ENCODE assay signal across 8 mouse cellular contexts in genomic region chr14:74948014-74948396, GRCm38 (mm10). TPM values are rescaled to one million over a fixed set of nuclear protein-coding genes. Genes with fewer than 3 reads are reported as not detected.
DNase-seq lines count a peak whose midpoint lies in the region; ATAC-seq and TF ChIP-seq lines count a peak whose summit lies in the region.

No protein-coding gene starts in this region.

- no peak for DNase-seq in heart, postnatal 14 days
- no peak for DNase-seq in ES-E14 (ENCODE audit: low read depth, low spot score)
- no peak for DNase-seq in forebrain, postnatal 0 days
- DNase-seq in urinary bladder, adult 18-20 months (ENCODE audit: low spot score in 2 of 2): no peak
- no peak for DNase-seq in gastrocnemius, adult 8-10 months (ENCODE audit: low spot score in 2 of 2)
- no peak for DNase-seq in urinary bladder, adult 2 months (ENCODE audit: low spot score)

- no peak; the same call in 1 of the 2 replicates for TF ChIP-seq CTCF in forebrain, postnatal 0 days (IDR thresholded peaks at IDR 0.05; ENCODE audit: low read depth)

- H3K9me3 ChIP-seq in heart, embryonic 16.5 days (replicated peaks; ENCODE audit: control insufficient read depth, low read length): no peaks in the 10 kb centered on the region
- no peaks in the 10 kb centered on the region for H3K9me3 ChIP-seq in ES-E14 (ENCODE audit: control insufficient read depth, insufficient read depth, low read depth, low read length)
- no peaks in the 10 kb centered on the region for H3K9me3 ChIP-seq in forebrain, postnatal 0 days (ENCODE audit: low read length)

- H3K9ac ChIP-seq in heart, embryonic 16.5 days (ENCODE audit: low read length): peak overlapping the region; percentile 97
- H3K9ac ChIP-seq in ES-E14 (ENCODE audit: insufficient read depth, low read depth, low read length, poor library complexity, severe bottlenecking): peak overlapping the region; percentile 23; the same call in 1 of the 2 replicates
- peak overlapping the region; percentile 89 for H3K9ac ChIP-seq in forebrain, postnatal 0 days

- 22% methylated on average over 13 of the region's 13 CpGs for WGBS in heart, embryonic 16.5 days
- 31% methylated on average over 13 of the region's 13 CpGs for WGBS in forebrain, postnatal 0 days

- peak overlapping the region; percentile 91 for H3K4me2 ChIP-seq in heart, embryonic 16.5 days (ENCODE audit: low read depth, low read length)
- H3K4me2 ChIP-seq in forebrain, postnatal 0 days (ENCODE audit: low read depth): peak overlapping the region; percentile 73

- H3K27me3 ChIP-seq in heart, embryonic 16.5 days (ENCODE audit: control insufficient read depth, insufficient read depth, low read length): no peaks in the 10 kb centered on the region
- H3K27me3 ChIP-seq in forebrain, postnatal 0 days (ENCODE audit: insufficient read depth, low read length): no peaks in the 10 kb centered on the region

- H3K27ac ChIP-seq in heart, embryonic 16.5 days (ENCODE audit: low read length): peak overlapping the region; percentile 98
- H3K27ac ChIP-seq in ES-E14 (ENCODE audit: insufficient read depth, low read depth, low read length, poor library complexity, severe bottlenecking): no peak overlapping the region
- peak overlapping the region; percentile 87 for H3K27ac ChIP-seq in forebrain, postnatal 0 days (ENCODE audit: low read depth, low read length)

- intact Hi-C loops in heart, postnatal 14 days (cut with DNase I): loop anchor here (1.0 to 10.0 kb wide), 5 partner anchors 29 to 184 kb away; no protein-coding TSS in a partner anchor

- no peak for ATAC-seq in heart, embryonic 16.5 days (replicated peaks; ENCODE audit: extremely low read depth, insufficient read depth, low FRiP score)
- ATAC-seq in forebrain, postnatal 0 days: no peak
- ATAC-seq in megakaryocyte progenitor cell, adult 5-6 weeks (replicated peaks; ENCODE audit: poor library complexity): 0 out of 2 replicates have a peak, but pooled peaks have one; percentile 0

- in situ Hi-C loops in ES-E14 (cut with MboI; ENCODE audit: low sequenced_read_pairs in 2 of 2, unreplicated experiment in 2 of 2): no loop called here

- H3K4me1 ChIP-seq in heart, embryonic 16.5 days (ENCODE audit: control insufficient read depth, insufficient read depth, low read length): peaks cover 30% of the 10 kb centered on the region
- H3K4me1 ChIP-seq in ES-E14 (ENCODE audit: control insufficient read depth in 2 of 2, insufficient read depth in 2 of 2, low read length in 2 of 2, poor library complexity in 1 of 2): peaks cover 0 to 2% of the 10 kb centered on the region in 2 experiments; a peak in 2 of 4 replicates
- peaks cover 15% of the 10 kb centered on the region; the same call in 1 of the 2 replicates for H3K4me1 ChIP-seq in forebrain, postnatal 0 days (ENCODE audit: insufficient read depth)

- H3K4me3 ChIP-seq in heart, embryonic 16.5 days (ENCODE audit: low read length): peak overlapping the region; percentile 95
- H3K4me3 ChIP-seq in ES-E14 (ENCODE audit: insufficient read depth in 1 of 2, low read depth in 1 of 2, low read length in 2 of 2, poor library complexity in 1 of 2, severe bottlenecking in 1 of 2): peak overlapping the region; percentile 91 to 92
- peak overlapping the region; percentile 93 for H3K4me3 ChIP-seq in forebrain, postnatal 0 days (ENCODE audit: low read depth, low read length)

- H3K36me3 ChIP-seq in heart, embryonic 16.5 days (ENCODE audit: control insufficient read depth, insufficient read depth): no peaks in the 10 kb centered on the region
- no peaks in the 10 kb centered on the region for H3K36me3 ChIP-seq in ES-E14 (ENCODE audit: control insufficient read depth, insufficient read depth, low read length, poor library complexity, severe bottlenecking)
- no peaks in the 10 kb centered on the region for H3K36me3 ChIP-seq in forebrain, postnatal 0 days (ENCODE audit: insufficient read depth)

TF ChIP-seq in ES-E14, 5 proteins besides CTCF, POLR2A, EP300 and RAD21:
- no peak for TF ChIP-seq ZNF384 (IDR thresholded peaks at IDR 0.05; ENCODE audit: low read depth, low read length)
- TF ChIP-seq CHD2 (IDR thresholded peaks at IDR 0.05; ENCODE audit: low read depth, low read length): no peak
- TF ChIP-seq MAFK (IDR thresholded peaks at IDR 0.05; ENCODE audit: insufficient read depth, low read depth, low read length): no peak
- no peak for TF ChIP-seq ZC3H11A (IDR thresholded peaks at IDR 0.05; ENCODE audit: borderline replicate concordance, low read depth, low read length)
- TF ChIP-seq HCFC1 (IDR thresholded peaks at IDR 0.05; ENCODE audit: borderline replicate concordance, insufficient read depth, low read length): no peak; the same call in 1 of the 2 replicates

RNA-seq across cellular contexts. Expression of gene Lrch1, which starts 0.3 kb away (rescaled TPM):
- 12.4 and 12.5 TPM in 2 replicates for polyA plus RNA-seq in heart, embryonic 16.5 days (2015; fragmentation: Nextera tagmentation; extraction: Ambion mirVana)
- total RNA-seq in heart, postnatal 14 days (2021): 10 to 100 TPM; 17.5 to 18.5 TPM
- 3.3 and 7.9 TPM in 2 replicates for total RNA-seq in ES-E14 (2012; rRNA removed)
- 12.6 and 20.8 TPM in 2 replicates for total RNA-seq in forebrain, postnatal 0 days (2014; rRNA removed)
- 8.1 and 12.7 TPM in 2 replicates for polyA plus RNA-seq in forebrain, postnatal 0 days (2015; fragmentation: Nextera tagmentation; extraction: Ambion mirVana)
- 12.1 and 14.3 TPM in 2 replicates for total RNA-seq in megakaryocyte progenitor cell, adult 5-6 weeks (2015)
- total RNA-seq in megakaryocyte progenitor cell, adult 5-6 weeks (2017): 9.3 and 11.3 TPM in 2 replicates
- total RNA-seq in gastrocnemius, adult 8-10 months (2022): 1 to 10 TPM; 1.8 to 3.1 (median 2.5) TPM
- 23.0 and 27.0 TPM in 2 replicates for polyA plus RNA-seq in urinary bladder, adult 2 months (2012; rRNA removed)

Comparison
In these comparisons a context has a peak if more than half of its experiments do, and no peak if none do; other contexts are left out.
1. H3K9ac ChIP-seq: peak in every context shown above with its lines; median percentile 97 in heart, embryonic 16.5 days; 89 in forebrain, postnatal 0 days; 23 in ES-E14.